ENCODE assay signal across 8 mouse cellular contexts in the genomic region with DNA sequence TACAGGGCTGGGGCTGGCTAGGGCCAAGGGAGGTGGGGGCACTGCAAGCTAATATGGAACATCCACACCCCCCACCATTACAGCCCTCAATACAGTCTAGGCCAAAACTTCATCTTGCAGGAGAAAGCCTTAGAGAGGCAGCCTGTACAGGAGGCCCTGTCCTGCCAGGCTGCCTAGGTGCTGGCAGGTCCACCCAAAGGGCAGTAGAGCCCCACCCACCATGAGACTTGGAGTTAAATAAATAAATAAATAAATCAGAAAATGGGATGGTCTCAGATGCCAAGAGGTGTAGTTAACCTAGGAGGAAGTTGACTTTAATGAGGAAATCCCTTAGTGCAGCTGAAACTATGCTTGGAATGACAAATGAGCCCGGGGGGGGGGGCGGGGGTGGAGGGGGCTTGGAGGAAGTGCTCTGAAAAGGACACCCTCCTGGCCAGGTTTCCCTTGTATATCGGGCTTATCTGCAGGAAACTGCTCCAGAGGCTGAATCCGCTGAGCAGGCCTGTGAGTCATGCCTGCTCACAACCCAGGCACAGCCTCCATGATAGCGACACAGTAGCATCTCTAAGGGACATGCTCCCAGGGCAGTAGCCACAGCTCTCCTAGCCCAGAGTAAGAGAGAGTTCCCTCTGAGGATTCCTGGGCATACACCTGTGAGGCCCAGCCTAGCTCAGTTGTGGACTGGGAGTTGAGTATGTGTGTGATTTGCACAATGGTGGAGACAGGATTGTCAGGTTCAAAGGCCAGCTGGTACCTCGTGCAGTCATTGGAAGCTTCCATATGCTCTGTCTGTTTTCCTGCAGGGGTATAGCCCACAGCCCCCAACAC.
DNase-seq lines count a peak whose midpoint lies in the region; ATAC-seq lines count a peak whose summit lies in the region.

No protein-coding gene starts in this region.

- H3K9me3 ChIP-seq in embryonic facial prominence, embryonic 15.5 days (replicated peaks) = no peaks in the 10 kb centered on the region

- no peaks in the 10 kb centered on the region for H3K27me3 ChIP-seq in embryonic facial prominence, embryonic 15.5 days

- H3K36me3 ChIP-seq in embryonic facial prominence, embryonic 15.5 days = no peaks in the 10 kb centered on the region

- peak; percentile 60; the same call in 1 of the 2 replicates for ATAC-seq in embryonic facial prominence, embryonic 15.5 days (ENCODE audit: insufficient number of reproducible peaks, low FRiP score, low TSS enrichment, low read depth)

- H3K27ac ChIP-seq in embryonic facial prominence, embryonic 15.5 days (replicated peaks) = peak overlapping the region; percentile 28; the same call in 1 of the 2 replicates

- no peak overlapping the region for H3K9ac ChIP-seq in embryonic facial prominence, embryonic 15.5 days

- WGBS in embryonic facial prominence, embryonic 15.5 days = 45% methylated on average over 6 of the region's 6 CpGs

- H3K4me3 ChIP-seq in embryonic facial prominence, embryonic 15.5 days (replicated peaks) = no peak overlapping the region

- H3K4me2 ChIP-seq in embryonic facial prominence, embryonic 15.5 days (replicated peaks) = no peak overlapping the region

- peaks cover 5% of the 10 kb centered on the region for H3K4me1 ChIP-seq in embryonic facial prominence, embryonic 15.5 days

- intact Hi-C loops in left cerebral cortex, postnatal 4 days (cut with DNase I) = no loop called here

- DNase-seq in Muller cell, postnatal 12 days (ENCODE audit: inconsistent ontology term) = peak; percentile 23
- DNase-seq in kidney, adult 18-20 months = peak; percentile 40
- DNase-seq in lung, adult 18-20 months = peak; percentile 66 to 78
- no peak for DNase-seq in right cerebral cortex, adult 2 months (ENCODE audit: low spot score in 2 of 2)
- DNase-seq in adipocyte (ENCODE audit: low spot score) = no peak
- no peak for DNase-seq in right cerebral cortex, postnatal 25 days
- no peak for DNase-seq in left cerebral cortex, postnatal 4 days

Comparison
In these comparisons a context has a peak if more than half of its experiments do, and no peak if none do; other contexts are left out.
1. DNase-seq: peak in Muller cell, postnatal 12 days (single experiment), kidney, adult 18-20 months (single experiment) and lung, adult 18-20 months (2 of 2); none in right cerebral cortex, adult 2 months (0 of 2), adipocyte (single experiment), right cerebral cortex, postnatal 25 days (single experiment) and left cerebral cortex, postnatal 4 days (single experiment).